In genomic region chr8:119394097-119394496, GRCm38 (mm10) we compare ENCODE assay signal across 8 mouse cellular contexts. TPM values are rescaled to one million over a fixed set of nuclear protein-coding genes. Genes with fewer than 3 reads are reported as not detected.
DNase-seq lines count a peak whose midpoint lies in the region; ATAC-seq and TF ChIP-seq lines count a peak whose summit lies in the region.

No protein-coding gene starts in this region.

- intact Hi-C loops in left cerebral cortex, adult 2 months (cut with DNase I), result no loop called here

- H3K4me2 ChIP-seq in embryonic facial prominence, embryonic 14.5 days (ENCODE audit: low read depth, low read length), result peak overlapping the region; percentile 99
- peak overlapping the region; percentile 97 for H3K4me2 ChIP-seq in intestine, embryonic 16.5 days (ENCODE audit: low read depth, low read length)
- H3K4me2 ChIP-seq in neural tube, embryonic 12.5 days (replicated peaks), result peak overlapping the region; percentile 100

- peak overlapping the region; percentile 90 for H3K9ac ChIP-seq in embryonic facial prominence, embryonic 14.5 days (ENCODE audit: low read depth, low read length)
- H3K9ac ChIP-seq in intestine, embryonic 16.5 days (ENCODE audit: low read depth, low read length), result peak overlapping the region; percentile 92
- peak overlapping the region; percentile 94 for H3K9ac ChIP-seq in neural tube, embryonic 12.5 days

- H3K27ac ChIP-seq in left cerebral cortex, adult 2 months, result peak overlapping the region; percentile 91
- H3K27ac ChIP-seq in embryonic facial prominence, embryonic 14.5 days (replicated peaks; ENCODE audit: low read depth, low read length), result no peak overlapping the region
- peak overlapping the region; percentile 69; the same call in 1 of the 2 replicates for H3K27ac ChIP-seq in intestine, embryonic 16.5 days (ENCODE audit: low read length)
- no peak overlapping the region for H3K27ac ChIP-seq in neural tube, embryonic 12.5 days

- TF ChIP-seq CTCF in left cerebral cortex, adult 2 months (IDR thresholded peaks at IDR 0.05), result no peak

- H3K36me3 ChIP-seq in embryonic facial prominence, embryonic 14.5 days (ENCODE audit: control insufficient read depth, insufficient read depth, low read length), result 0 out of 2 replicates have a peak, but pooled peaks cover 6% of the 10 kb centered on the region
- H3K36me3 ChIP-seq in intestine, embryonic 16.5 days (ENCODE audit: control insufficient read depth, insufficient read depth, low read length), result no peaks in the 10 kb centered on the region
- H3K36me3 ChIP-seq in neural tube, embryonic 12.5 days, result no peaks in the 10 kb centered on the region

- no peak for ATAC-seq in embryonic facial prominence, embryonic 14.5 days (ENCODE audit: low read depth)
- peak; percentile 0; the same call in 1 of the 2 replicates for ATAC-seq in intestine, embryonic 16.5 days
- no peak for ATAC-seq in neural tube, embryonic 12.5 days (ENCODE audit: low FRiP score, low read depth)
- no peak for ATAC-seq in granulocyte monocyte progenitor cell, adult 5-6 weeks (replicated peaks; ENCODE audit: poor library complexity, severe bottlenecking)

- no peaks in the 10 kb centered on the region for H3K9me3 ChIP-seq in embryonic facial prominence, embryonic 14.5 days (ENCODE audit: control insufficient read depth, low read length)
- no peaks in the 10 kb centered on the region for H3K9me3 ChIP-seq in intestine, embryonic 16.5 days (ENCODE audit: control insufficient read depth, low read length)
- no peaks in the 10 kb centered on the region for H3K9me3 ChIP-seq in neural tube, embryonic 12.5 days

- no peaks in the 10 kb centered on the region for H3K4me1 ChIP-seq in embryonic facial prominence, embryonic 14.5 days (ENCODE audit: control insufficient read depth, insufficient read depth, low read length)
- peaks cover 11% of the 10 kb centered on the region for H3K4me1 ChIP-seq in intestine, embryonic 16.5 days (ENCODE audit: control insufficient read depth, insufficient read depth, low read length)
- H3K4me1 ChIP-seq in neural tube, embryonic 12.5 days, result peaks cover 13% of the 10 kb centered on the region

- DNase-seq in left cerebral cortex, adult 2 months (ENCODE audit: extremely low spot score in 1 of 2, low spot score in 2 of 2), result no peak
- DNase-seq in left cerebral cortex, adult 11 months (ENCODE audit: low spot score), result no peak
- DNase-seq in embryonic facial prominence, embryonic 14.5 days (ENCODE audit: low spot score), result no peak
- no peak for DNase-seq in ovary, postnatal 36 days (ENCODE audit: low spot score)
- no peak for DNase-seq in cerebellum, postnatal 10 days

- no peaks in the 10 kb centered on the region for H3K27me3 ChIP-seq in embryonic facial prominence, embryonic 14.5 days (replicated peaks; ENCODE audit: control insufficient read depth, insufficient read depth, low read length)
- H3K27me3 ChIP-seq in intestine, embryonic 16.5 days (replicated peaks; ENCODE audit: control insufficient read depth, insufficient read depth, low read length), result no peaks in the 10 kb centered on the region
- H3K27me3 ChIP-seq in neural tube, embryonic 12.5 days (replicated peaks), result no peaks in the 10 kb centered on the region

- WGBS in embryonic facial prominence, embryonic 14.5 days, result 79% methylated on average over 9 of the region's 9 CpGs
- 73% methylated on average over 9 of the region's 9 CpGs for WGBS in intestine, embryonic 16.5 days
- WGBS in neural tube, embryonic 12.5 days, result 82% methylated on average over 9 of the region's 9 CpGs

- peak overlapping the region; percentile 88 for H3K4me3 ChIP-seq in left cerebral cortex, adult 2 months
- peak overlapping the region; percentile 81 for H3K4me3 ChIP-seq in embryonic facial prominence, embryonic 14.5 days (ENCODE audit: low read depth, low read length)
- peak overlapping the region; percentile 87 for H3K4me3 ChIP-seq in intestine, embryonic 16.5 days (ENCODE audit: low read length)
- peak overlapping the region; percentile 93 for H3K4me3 ChIP-seq in neural tube, embryonic 12.5 days

RNA-seq across cellular contexts. Expression of gene Mlycd, which starts 0.6 kb away (rescaled TPM):
- 10 to 100 TPM; 26.1 to 28.7 TPM for total RNA-seq in left cerebral cortex, adult 2 months (2021)
- 17.4 and 17.7 TPM in 2 replicates for polyA plus RNA-seq in embryonic facial prominence, embryonic 14.5 days (2014; fragmentation: Nextera tagmentation; extraction: Ambion mirVana)
- polyA plus RNA-seq in intestine, embryonic 16.5 days (2015; fragmentation: Nextera tagmentation; extraction: Ambion mirVana), result 20.6 and 22.7 TPM in 2 replicates
- polyA plus RNA-seq in neural tube, embryonic 12.5 days (2016; fragmentation: Nextera tagmentation; extraction: Ambion mirVana), result 15.1 and 16.3 TPM in 2 replicates
- total RNA-seq in granulocyte monocyte progenitor cell, adult 5-6 weeks (2014; fragmentation: Nextera tagmentation), result 15.5 and 17.4 TPM in 2 replicates
- total RNA-seq in granulocyte monocyte progenitor cell, adult 5-6 weeks (2017), result 10.4 and 11.1 TPM in 2 replicates

RNA-seq across cellular contexts. Expression of gene Osgin1, which starts 39.8 kb away (rescaled TPM):
- total RNA-seq in left cerebral cortex, adult 2 months (2021), result under 1 TPM in 1 of 2 experiments, not detected in 1; 0.40 TPM
- polyA plus RNA-seq in embryonic facial prominence, embryonic 14.5 days (2014; fragmentation: Nextera tagmentation; extraction: Ambion mirVana), result 1.7 and 2.1 TPM in 2 replicates
- 8.0 and 9.2 TPM in 2 replicates for polyA plus RNA-seq in intestine, embryonic 16.5 days (2015; fragmentation: Nextera tagmentation; extraction: Ambion mirVana)
- polyA plus RNA-seq in neural tube, embryonic 12.5 days (2016; fragmentation: Nextera tagmentation; extraction: Ambion mirVana), result 0.13 and 0.42 TPM in 2 replicates
- 1.0 and 4.3 TPM in 2 replicates for total RNA-seq in granulocyte monocyte progenitor cell, adult 5-6 weeks (2014; fragmentation: Nextera tagmentation)
- 0.93 and 1.8 TPM in 2 replicates for total RNA-seq in granulocyte monocyte progenitor cell, adult 5-6 weeks (2017)

RNA-seq across cellular contexts. Expression of gene Hsbp1, which starts 49.8 kb away (rescaled TPM):
- 100 to 1,000 TPM; 314 to 321 TPM for total RNA-seq in left cerebral cortex, adult 2 months (2021)
- polyA plus RNA-seq in embryonic facial prominence, embryonic 14.5 days (2014; fragmentation: Nextera tagmentation; extraction: Ambion mirVana), result 325 and 345 TPM in 2 replicates
- polyA plus RNA-seq in intestine, embryonic 16.5 days (2015; fragmentation: Nextera tagmentation; extraction: Ambion mirVana), result 259 and 264 TPM in 2 replicates
- 435 TPM in 2 replicates for polyA plus RNA-seq in neural tube, embryonic 12.5 days (2016; fragmentation: Nextera tagmentation; extraction: Ambion mirVana)
- 128 and 172 TPM in 2 replicates for total RNA-seq in granulocyte monocyte progenitor cell, adult 5-6 weeks (2014; fragmentation: Nextera tagmentation)
- 97.7 and 102 TPM in 2 replicates for total RNA-seq in granulocyte monocyte progenitor cell, adult 5-6 weeks (2017)

RNA-seq across cellular contexts. Expression of gene Necab2, which starts 52.4 kb away (rescaled TPM):
- total RNA-seq in left cerebral cortex, adult 2 months (2021), result 10 to 100 TPM; 63.3 to 80.9 TPM
- polyA plus RNA-seq in embryonic facial prominence, embryonic 14.5 days (2014; fragmentation: Nextera tagmentation; extraction: Ambion mirVana), result 3.2 and 3.7 TPM in 2 replicates
- polyA plus RNA-seq in intestine, embryonic 16.5 days (2015; fragmentation: Nextera tagmentation; extraction: Ambion mirVana), result 1.3 and 1.6 TPM in 2 replicates
- polyA plus RNA-seq in neural tube, embryonic 12.5 days (2016; fragmentation: Nextera tagmentation; extraction: Ambion mirVana), result 26.3 and 29.5 TPM in 2 replicates
- not detected in 2 replicates for total RNA-seq in granulocyte monocyte progenitor cell, adult 5-6 weeks (2014; fragmentation: Nextera tagmentation)
- not detected in 2 replicates for total RNA-seq in granulocyte monocyte progenitor cell, adult 5-6 weeks (2017)

Comparison
In these comparisons a context has a peak if more than half of its experiments do, and no peak if none do; other contexts are left out.
1. H3K27ac ChIP-seq: peak in left cerebral cortex, adult 2 months (single experiment) and intestine, embryonic 16.5 days (single experiment); none in embryonic facial prominence, embryonic 14.5 days (single experiment) and neural tube, embryonic 12.5 days (single experiment).
2. Peak in every context shown above with its lines, with median percentiles within 50 percentile points of each other: H3K4me3 ChIP-seq, H3K4me2 ChIP-seq and H3K9ac ChIP-seq.